Mouse (Mus musculus) erythroblast, embryonic 14.5 days (primary cell): ENCODE measurements at regions not wholly inside any gene's neighbourhood (a gene's known extent, or its start where the extent isn't known, plus 50 kb on each side); places are given as distances from the start of the nearest gene placed in this dataset.

Source experiments
- GATA1 ChIP-seq: IDR thresholded peaks from 2 replicates; pipeline ENCODE4 v1.6.1; 2012; ENCODE audit warnings: low read length, inconsistent platforms, mixed read lengths
- TAL1 ChIP-seq: IDR thresholded peaks from 3 replicates; pipeline ENCODE4 v1.6.1; 2012; ENCODE audit warnings: low read length, inconsistent platforms, mixed read lengths

DNA sequence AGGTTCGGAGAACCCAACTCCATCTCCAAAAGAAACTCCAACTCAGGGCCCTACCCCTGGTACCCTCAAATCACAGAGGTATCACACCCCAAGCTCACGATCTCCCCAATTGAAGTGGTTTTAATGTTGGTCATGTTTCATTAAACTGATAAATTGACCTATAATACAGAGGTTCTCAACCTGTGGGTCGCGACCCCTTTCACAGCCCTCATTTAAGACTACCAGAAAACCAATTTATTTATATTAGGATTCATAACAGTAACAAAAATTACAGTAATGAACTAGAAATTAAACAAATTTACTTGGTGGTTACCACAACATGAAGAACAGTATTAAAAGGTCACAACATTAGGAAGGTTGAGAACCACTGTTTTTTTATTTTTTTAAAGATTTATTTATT, 67.4 kb upstream of the Rad23b start:
- TF ChIP-seq GATA1 = no peak
- TF ChIP-seq TAL1 = no peak
